Mouse (Mus musculus) liver, embryonic 14.5 days (tissue): ENCODE measurements around the gene Il27.

Source experiments
- CTCF ChIP-seq: IDR thresholded peaks from 2 replicates; pipeline ENCODE4 v1.5.1; 2016; ENCODE audit warnings: antibody characterized with exemption, low read depth, control low read depth
- EP300 ChIP-seq: IDR thresholded peaks from 2 replicates; pipeline ENCODE4 v1.6.1; 2016; ENCODE audit warnings: antibody characterized with exemption, low read depth

- TF ChIP-seq CTCF (no peak), EP300 (no peak)
Measured at GRCm38 (mm10) chr7:126556635-126557034, 38.1 kb downstream of the Il27 start.
